Mouse (Mus musculus) cerebellum, adult 2 months (tissue): ENCODE data around the gene Gm21119.
"Not testable (repeated sequence)": the region's sequence is repeated elsewhere in the genome, so short reads cannot be mapped to it uniquely, and the experiment has no call there.

ENCODE experiments used
- CTCF ChIP-seq: fragments of 200-500 bp; IDR thresholded peaks from 2 replicates; pipeline ENCODE4 v1.5.1; 2011; ENCODE audit warnings: low read depth, mild to moderate bottlenecking, control low read depth, low read length, moderate library complexity, borderline replicate concordance; ENCODE audit not compliant: insufficient read depth
- POLR2A ChIP-seq: fragments of 200-500 bp; IDR thresholded peaks from 2 replicates; pipeline ENCODE4 v1.6.1; 2011; ENCODE audit warnings: low read length, control low read depth, borderline replicate concordance; ENCODE audit not compliant: insufficient read depth

DNA sequence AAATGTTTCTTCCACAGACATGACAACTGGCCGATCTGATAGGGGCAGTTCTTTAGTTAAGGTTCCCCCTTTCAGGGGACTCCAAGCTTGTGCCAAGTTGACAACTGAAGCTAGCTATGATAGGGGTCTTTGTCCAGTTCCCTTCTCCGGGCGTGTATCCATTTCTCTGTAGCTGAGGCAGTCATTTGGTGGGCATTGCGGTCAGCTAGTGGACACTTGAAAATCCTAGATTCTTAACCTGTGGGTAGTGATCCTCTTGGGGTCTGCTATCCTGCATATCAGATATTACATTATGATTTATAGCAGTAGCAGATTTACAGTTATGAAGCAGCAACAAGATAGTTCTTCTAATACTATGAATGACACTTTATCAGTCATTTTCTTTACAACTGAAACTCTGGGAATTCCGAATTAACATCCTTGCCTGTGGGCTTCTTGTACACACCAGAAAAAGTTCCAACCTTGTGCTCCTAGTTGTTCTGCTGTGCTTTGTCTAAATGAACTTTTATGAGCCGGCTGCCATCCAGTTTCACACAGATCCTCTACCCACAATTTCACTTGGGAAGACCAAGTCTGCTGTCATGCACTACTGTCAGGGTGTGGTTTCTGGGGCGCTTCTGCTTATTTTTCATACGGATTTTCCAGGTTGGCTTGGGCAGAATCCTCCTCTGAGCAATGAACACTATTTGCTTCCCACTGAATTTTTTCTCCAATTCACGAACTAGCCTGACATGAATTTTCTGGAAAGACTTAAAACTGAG, 18.5 kb upstream of the Gm21119 start:
- TF ChIP-seq POLR2A, CTCF: not testable (repeated sequence)
